8 mouse cellular contexts compared by ENCODE assay signal in the genomic region with DNA sequence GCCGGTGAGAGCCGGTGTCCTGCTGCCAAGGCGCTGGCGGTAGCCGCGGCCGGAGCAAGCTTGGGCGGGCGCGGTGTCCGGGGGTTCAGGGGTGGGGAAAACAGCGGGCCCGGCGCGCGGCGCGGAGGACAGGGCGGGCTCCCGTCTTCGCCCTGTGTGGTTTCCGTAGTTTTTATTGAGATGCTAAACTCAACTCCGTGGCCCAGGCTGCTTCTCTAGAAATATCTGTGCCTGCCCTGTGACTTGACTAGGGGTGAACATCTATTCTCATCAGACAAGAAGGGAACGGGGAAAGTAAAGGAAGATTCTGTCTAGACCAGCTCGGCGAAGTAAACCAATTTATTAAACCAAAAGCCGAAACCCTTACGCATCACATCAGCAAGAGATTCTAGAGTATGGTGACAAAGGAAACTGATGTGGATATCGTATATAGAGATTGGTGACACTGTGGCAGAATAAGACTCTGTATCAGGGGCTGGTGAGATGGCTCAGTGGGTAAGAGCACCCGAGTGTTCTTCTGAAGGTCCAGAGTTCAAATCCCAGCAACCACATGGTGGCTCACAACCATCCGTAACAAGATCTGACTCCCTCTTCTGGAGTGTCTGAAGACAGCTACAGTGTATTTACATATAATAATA. TPM values are rescaled to one million over a fixed set of nuclear protein-coding genes. Genes with fewer than 3 reads are reported as not detected.
DNase-seq lines count a peak whose midpoint lies in the region; ATAC-seq and TF ChIP-seq lines count a peak whose summit lies in the region.

No protein-coding gene starts in this region.

- peak overlapping the region; percentile 92 for H3K4me2 ChIP-seq in forebrain, embryonic 12.5 days
- H3K4me2 ChIP-seq in liver, embryonic 16.5 days (ENCODE audit: low read depth, low read length): peak overlapping the region; percentile 98

- H3K27ac ChIP-seq in gastrocnemius, adult 2 months: peak overlapping the region; percentile 90
- H3K27ac ChIP-seq in forebrain, embryonic 12.5 days: peak overlapping the region; percentile 56; the same call in 1 of the 2 replicates
- peak overlapping the region; percentile 77 for H3K27ac ChIP-seq in liver, embryonic 16.5 days (ENCODE audit: low read length)

- DNase-seq in gastrocnemius, adult 2 months: no peak
- DNase-seq in gastrocnemius, postnatal 14 days: no peak
- no peak for DNase-seq in adrenal gland, postnatal 10 days
- DNase-seq in retina, postnatal 1 day: no peak
- DNase-seq in layer of hippocampus, adult 11-12 months (ENCODE audit: low spot score): no peak

- ATAC-seq in CD4-positive, CD25-positive, alpha-beta regulatory T cell, adult 4 months: peak; percentile 50
- peak; percentile 76 for ATAC-seq in forebrain, embryonic 12.5 days (ENCODE audit: low FRiP score)
- ATAC-seq in liver, embryonic 16.5 days (ENCODE audit: low read depth): peak; percentile 74

- H3K27me3 ChIP-seq in forebrain, embryonic 12.5 days: peaks cover 20% of the 10 kb centered on the region
- no peaks in the 10 kb centered on the region for H3K27me3 ChIP-seq in liver, embryonic 16.5 days (ENCODE audit: control insufficient read depth, insufficient read depth, low read depth, low read length)

- intact Hi-C loops in gastrocnemius, adult 2 months (cut with DNase I): loop anchor here (2.0 kb wide), 1 partner anchor 18 kb away; a partner anchor contains a TSS
- intact Hi-C loops in gastrocnemius, postnatal 14 days (cut with DNase I; ENCODE audit: low total_unique reads): no loop called here

- H3K9me3 ChIP-seq in forebrain, embryonic 12.5 days: no peaks in the 10 kb centered on the region
- H3K9me3 ChIP-seq in liver, embryonic 16.5 days (replicated peaks; ENCODE audit: control insufficient read depth, low read length): no peaks in the 10 kb centered on the region

- 2% methylated on average over 31 of the region's 31 CpGs for WGBS in forebrain, embryonic 12.5 days
- WGBS in liver, embryonic 16.5 days (ENCODE audit: insufficient replicate concordance): 2% methylated on average over 30 of the region's 31 CpGs

- peak overlapping the region; percentile 80 for H3K9ac ChIP-seq in forebrain, embryonic 12.5 days
- H3K9ac ChIP-seq in liver, embryonic 16.5 days (ENCODE audit: low read depth, low read length): peak overlapping the region; percentile 81

- no peak for TF ChIP-seq CTCF in gastrocnemius, adult 2 months (IDR thresholded peaks at IDR 0.05)

- peak overlapping the region; percentile 82 for H3K4me3 ChIP-seq in gastrocnemius, adult 2 months
- H3K4me3 ChIP-seq in forebrain, embryonic 12.5 days (replicated peaks): peak overlapping the region; percentile 81
- peak overlapping the region; percentile 82 for H3K4me3 ChIP-seq in liver, embryonic 16.5 days (ENCODE audit: low read depth, low read length)

- H3K36me3 ChIP-seq in forebrain, embryonic 12.5 days (replicated peaks): peaks cover 23% of the 10 kb centered on the region
- H3K36me3 ChIP-seq in liver, embryonic 16.5 days (ENCODE audit: control insufficient read depth, insufficient read depth): peaks cover 11% of the 10 kb centered on the region; the same call in 1 of the 2 replicates

- peaks cover 18% of the 10 kb centered on the region for H3K4me1 ChIP-seq in forebrain, embryonic 12.5 days
- H3K4me1 ChIP-seq in liver, embryonic 16.5 days (ENCODE audit: control insufficient read depth, low read depth, low read length): peaks cover 24% of the 10 kb centered on the region

RNA-seq across cellular contexts. Expression of a gene that starts 0.5 kb away (rescaled TPM):
- total RNA-seq in gastrocnemius, adult 2 months (2021): 1 to 10 TPM; 1.6 to 2.0 TPM
- 1 to 10 TPM; 2.5 TPM for total RNA-seq in gastrocnemius, postnatal 14 days (2021)
- 1 to 10 TPM; 4.8 to 6.5 TPM for polyA plus RNA-seq in CD4-positive, CD25-positive, alpha-beta regulatory T cell, adult 4 months (2017; shearing (Covaris generic))
- 45.4 and 46.1 TPM in 2 replicates for polyA plus RNA-seq in forebrain, embryonic 12.5 days (2016; fragmentation: Nextera tagmentation; extraction: Ambion mirVana)
- 15.5 and 16.5 TPM in 2 replicates for polyA plus RNA-seq in liver, embryonic 16.5 days (2015; fragmentation: Nextera tagmentation; extraction: Ambion mirVana)
- total RNA-seq in adrenal gland, postnatal 10 days (2021): 10 to 100 TPM in 1 of 2 experiments, 1 to 10 TPM in 1; 7.6 to 12.0 TPM

RNA-seq across cellular contexts. Expression of a gene that starts 0.6 kb away (rescaled TPM):
- total RNA-seq in gastrocnemius, adult 2 months (2021): 10 to 100 TPM; 37.2 to 72.5 TPM
- 10 to 100 TPM; 28.5 to 37.3 TPM for total RNA-seq in gastrocnemius, postnatal 14 days (2021)
- polyA plus RNA-seq in CD4-positive, CD25-positive, alpha-beta regulatory T cell, adult 4 months (2017; shearing (Covaris generic)): 1 to 10 TPM; 1.1 to 2.7 TPM
- 10.4 and 11.7 TPM in 2 replicates for polyA plus RNA-seq in forebrain, embryonic 12.5 days (2016; fragmentation: Nextera tagmentation; extraction: Ambion mirVana)
- 52.2 and 55.6 TPM in 2 replicates for polyA plus RNA-seq in liver, embryonic 16.5 days (2015; fragmentation: Nextera tagmentation; extraction: Ambion mirVana)
- total RNA-seq in adrenal gland, postnatal 10 days (2021): 10 to 100 TPM; 26.8 to 46.1 TPM

RNA-seq across cellular contexts. Expression of a gene that starts 16.9 kb away (rescaled TPM):
- total RNA-seq in gastrocnemius, adult 2 months (2021): 10 to 100 TPM; 24.2 to 29.7 TPM
- 10 to 100 TPM; 20.5 to 23.7 TPM for total RNA-seq in gastrocnemius, postnatal 14 days (2021)
- 10 to 100 TPM; 29.2 to 31.7 TPM for polyA plus RNA-seq in CD4-positive, CD25-positive, alpha-beta regulatory T cell, adult 4 months (2017; shearing (Covaris generic))
- 87.3 and 88.7 TPM in 2 replicates for polyA plus RNA-seq in forebrain, embryonic 12.5 days (2016; fragmentation: Nextera tagmentation; extraction: Ambion mirVana)
- 21.6 and 23.2 TPM in 2 replicates for polyA plus RNA-seq in liver, embryonic 16.5 days (2015; fragmentation: Nextera tagmentation; extraction: Ambion mirVana)
- total RNA-seq in adrenal gland, postnatal 10 days (2021): 10 to 100 TPM; 41.4 to 42.7 TPM

RNA-seq across cellular contexts. Expression of a gene that starts 55.8 kb away (rescaled TPM):
- total RNA-seq in gastrocnemius, adult 2 months (2021): 10 to 100 TPM; 29.4 to 33.3 TPM
- 10 to 100 TPM; 20.9 to 21.2 TPM for total RNA-seq in gastrocnemius, postnatal 14 days (2021)
- polyA plus RNA-seq in CD4-positive, CD25-positive, alpha-beta regulatory T cell, adult 4 months (2017; shearing (Covaris generic)): 10 to 100 TPM; 11.4 to 16.4 TPM
- 37.3 and 39.0 TPM in 2 replicates for polyA plus RNA-seq in forebrain, embryonic 12.5 days (2016; fragmentation: Nextera tagmentation; extraction: Ambion mirVana)
- polyA plus RNA-seq in liver, embryonic 16.5 days (2015; fragmentation: Nextera tagmentation; extraction: Ambion mirVana): 9.9 and 12.3 TPM in 2 replicates
- 10 to 100 TPM; 37.1 to 40.6 TPM for total RNA-seq in adrenal gland, postnatal 10 days (2021)

RNA-seq across cellular contexts. Expression of a gene that starts 56.4 kb away (rescaled TPM):
- total RNA-seq in gastrocnemius, adult 2 months (2021): not detected
- total RNA-seq in gastrocnemius, postnatal 14 days (2021): not detected
- not detected for polyA plus RNA-seq in CD4-positive, CD25-positive, alpha-beta regulatory T cell, adult 4 months (2017; shearing (Covaris generic))
- 1.8 and 1.9 TPM in 2 replicates for polyA plus RNA-seq in forebrain, embryonic 12.5 days (2016; fragmentation: Nextera tagmentation; extraction: Ambion mirVana)
- not detected in 2 replicates for polyA plus RNA-seq in liver, embryonic 16.5 days (2015; fragmentation: Nextera tagmentation; extraction: Ambion mirVana)
- under 1 TPM; 0.63 to 0.97 TPM for total RNA-seq in adrenal gland, postnatal 10 days (2021)
